Mouse (Mus musculus) liver, adult 2 months (tissue): Measurements from ENCODE around the gene Cdh22.

Experiments used
- CTCF ChIP-seq: fragments of 200-500 bp; IDR thresholded peaks from 2 replicates; pipeline ENCODE4 v1.5.1; 2011; ENCODE audit warnings: low read depth, low read length, control low read depth
- POLR2A ChIP-seq: fragments of 200-500 bp; IDR thresholded peaks from 2 replicates; pipeline ENCODE4 v1.6.1; 2011; ENCODE audit warnings: low read length, control low read depth; ENCODE audit not compliant: insufficient read depth; ENCODE audit errors: extremely low read depth

DNA sequence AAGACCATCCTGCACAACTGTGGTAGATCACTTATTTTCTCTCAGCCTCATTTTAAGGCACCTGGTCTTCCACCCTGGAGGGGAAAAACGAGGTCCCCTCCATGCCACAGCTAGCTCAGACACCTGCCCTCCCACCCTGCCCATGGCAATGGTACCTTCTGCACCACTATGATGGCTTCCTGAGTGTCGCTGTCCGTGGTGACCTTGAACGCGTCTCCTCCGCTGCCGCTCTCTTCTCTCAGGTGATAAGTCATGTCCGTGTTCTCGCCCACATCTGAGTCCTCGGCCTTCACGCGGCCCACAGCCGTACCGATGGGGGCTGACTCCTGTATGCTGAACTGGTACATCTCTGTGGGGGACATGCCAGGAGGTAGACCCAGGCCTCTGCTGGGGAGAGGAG is 91.2 kb downstream of the Cdh22 start:
- no peak for TF ChIP-seq POLR2A
- no peak for TF ChIP-seq CTCF
